Mouse (Mus musculus): Measurements from ENCODE around the gene Tas1r3. TPM values are rescaled to one million over a fixed set of nuclear protein-coding genes. Genes with fewer than 3 reads are reported as not detected.

Tas1r3 gene
- polyA plus RNA-seq, 1 experiment from 2014 or later = 0.46 TPM

DNA sequence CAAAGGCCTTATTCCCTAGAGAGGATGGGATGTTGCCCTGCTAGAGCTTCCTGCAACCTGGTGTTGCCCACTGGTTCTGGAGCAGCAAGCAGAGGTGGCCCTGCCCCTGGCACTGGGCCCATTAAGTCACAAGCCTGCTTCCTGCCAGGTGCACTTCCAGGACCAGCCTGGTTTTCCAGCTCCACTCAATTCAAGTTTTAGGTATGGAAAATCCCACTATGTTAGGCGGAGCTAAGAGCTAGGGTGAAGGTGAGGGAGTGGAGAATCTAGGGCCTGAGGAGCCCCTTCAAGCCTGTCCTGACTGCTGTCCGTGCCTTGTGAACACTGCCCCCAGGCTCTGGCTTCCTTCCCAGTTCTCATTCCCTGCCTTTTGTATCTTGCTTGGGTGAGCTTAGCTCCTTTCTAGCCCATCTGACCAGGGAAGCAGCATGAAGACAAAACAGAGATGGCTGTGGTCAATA, 11.2 kb downstream of the Tas1r3 start:
- H3K4me1 ChIP-seq (replicated peaks; ENCODE audit: control insufficient read depth, insufficient read depth, low read length) = peaks cover 7% of the 10 kb centered on the region
- H3K4me3 ChIP-seq (ENCODE audit: low read depth, low read length) = no peak overlapping the region
- H3K9me3 ChIP-seq (ENCODE audit: control insufficient read depth, low read length) = no peaks in the 10 kb centered on the region
- no peak overlapping the region for H3K4me2 ChIP-seq (replicated peaks; ENCODE audit: low read depth, low read length)
- no peak overlapping the region for H3K27ac ChIP-seq (ENCODE audit: low read depth, low read length)
- H3K36me3 ChIP-seq (ENCODE audit: control insufficient read depth, insufficient read depth, low read length) = peaks cover 5% of the 10 kb centered on the region; the same call in 1 of the 2 replicates
- WGBS = 89% methylated on average over 2 of the region's 2 CpGs
- H3K9ac ChIP-seq (ENCODE audit: low read depth, low read length) = no peak overlapping the region
- no peak for DNase-seq (ENCODE audit: low spot score)
- no peaks in the 10 kb centered on the region for H3K27me3 ChIP-seq (ENCODE audit: control insufficient read depth, insufficient read depth, low read length)
- ATAC-seq (ENCODE audit: low FRiP score) = no peak

DNA sequence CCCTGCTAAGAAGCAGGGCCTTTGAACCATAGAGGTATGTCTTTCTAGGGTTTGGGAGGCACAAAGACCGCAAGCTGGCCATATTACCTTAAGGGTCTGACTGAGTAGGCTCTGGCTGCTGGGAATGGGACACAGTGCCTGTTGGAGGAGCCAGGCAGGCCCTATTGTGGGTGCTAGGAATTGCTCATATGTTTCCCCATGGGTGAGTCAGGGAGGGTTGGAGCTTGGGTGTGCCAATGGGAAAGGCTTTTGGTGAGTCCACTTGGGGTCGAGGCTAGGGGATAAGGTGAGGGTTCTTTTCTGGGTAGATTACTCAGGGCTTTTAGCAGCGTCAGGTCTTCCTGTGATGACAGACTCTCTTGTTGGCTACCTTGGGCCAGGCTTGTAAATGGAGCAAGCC, 11.8 kb downstream of the Tas1r3 start:
- H3K27ac ChIP-seq (ENCODE audit: low read depth, low read length) = no peak overlapping the region
- no peaks in the 10 kb centered on the region for H3K27me3 ChIP-seq (ENCODE audit: control insufficient read depth, insufficient read depth, low read length)
- no peak overlapping the region for H3K9ac ChIP-seq (ENCODE audit: low read depth, low read length)
- no peak for ATAC-seq (ENCODE audit: low FRiP score)
- no peak overlapping the region for H3K4me3 ChIP-seq (ENCODE audit: low read depth, low read length)
- H3K4me1 ChIP-seq (replicated peaks; ENCODE audit: control insufficient read depth, insufficient read depth, low read length) = peaks cover 7% of the 10 kb centered on the region
- WGBS = 86% methylated on average over 3 of the region's 3 CpGs
- peaks cover 5% of the 10 kb centered on the region; the same call in 1 of the 2 replicates for H3K36me3 ChIP-seq (ENCODE audit: control insufficient read depth, insufficient read depth, low read length)
- DNase-seq (ENCODE audit: low spot score) = no peak
- no peaks in the 10 kb centered on the region for H3K9me3 ChIP-seq (ENCODE audit: control insufficient read depth, low read length)
- no peak overlapping the region for H3K4me2 ChIP-seq (replicated peaks; ENCODE audit: low read depth, low read length)

DNA sequence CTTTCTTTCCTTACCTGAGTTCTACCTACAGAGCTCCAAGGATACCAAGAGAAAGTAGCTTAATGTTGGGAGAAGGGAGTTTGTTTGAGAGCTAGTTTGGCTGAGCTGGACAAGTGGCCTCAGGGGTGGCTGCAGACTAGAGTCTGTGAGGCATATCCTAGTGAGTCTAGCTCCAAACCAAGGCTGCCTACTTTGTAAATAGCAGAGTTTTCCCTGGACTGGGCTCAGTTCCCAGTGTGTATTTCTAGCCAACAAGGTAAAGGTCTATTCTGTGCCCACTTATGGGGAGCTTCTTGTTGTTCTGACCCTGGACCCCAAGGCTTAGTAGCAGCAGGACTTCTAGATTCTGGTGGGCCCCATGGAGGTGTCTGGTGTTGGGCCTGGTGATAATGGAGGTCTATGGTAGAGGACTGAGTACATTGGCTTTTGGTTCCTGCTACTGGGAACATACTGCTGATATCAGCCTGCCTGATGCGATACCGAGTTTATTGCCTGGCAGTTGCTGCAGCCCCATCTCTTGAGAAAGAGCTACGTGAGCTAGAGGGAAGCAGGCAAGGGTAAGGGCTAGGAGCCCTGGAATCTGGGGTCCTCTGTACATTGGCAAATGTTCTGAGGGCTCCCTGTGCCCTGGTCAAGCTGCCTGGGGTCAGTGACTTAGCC, 13.2 kb downstream of the Tas1r3 start:
- peaks cover 7% of the 10 kb centered on the region for H3K4me1 ChIP-seq (replicated peaks; ENCODE audit: control insufficient read depth, insufficient read depth, low read length)
- ATAC-seq (ENCODE audit: low FRiP score) (no peak), DNase-seq (ENCODE audit: low spot score) (no peak)
- H3K4me3 ChIP-seq (ENCODE audit: low read depth, low read length) = no peak overlapping the region
- no peaks in the 10 kb centered on the region for H3K9me3 ChIP-seq (ENCODE audit: control insufficient read depth, low read length)
- H3K27ac ChIP-seq (ENCODE audit: low read depth, low read length) = no peak overlapping the region
- WGBS = 92% methylated on average over 3 of the region's 3 CpGs
- no peak overlapping the region for H3K9ac ChIP-seq (ENCODE audit: low read depth, low read length)
- no peak overlapping the region for H3K4me2 ChIP-seq (replicated peaks; ENCODE audit: low read depth, low read length)
- no peaks in the 10 kb centered on the region for H3K27me3 ChIP-seq (ENCODE audit: control insufficient read depth, insufficient read depth, low read length)
- H3K36me3 ChIP-seq (ENCODE audit: control insufficient read depth, insufficient read depth, low read length) = no peaks in the 10 kb centered on the region

DNA sequence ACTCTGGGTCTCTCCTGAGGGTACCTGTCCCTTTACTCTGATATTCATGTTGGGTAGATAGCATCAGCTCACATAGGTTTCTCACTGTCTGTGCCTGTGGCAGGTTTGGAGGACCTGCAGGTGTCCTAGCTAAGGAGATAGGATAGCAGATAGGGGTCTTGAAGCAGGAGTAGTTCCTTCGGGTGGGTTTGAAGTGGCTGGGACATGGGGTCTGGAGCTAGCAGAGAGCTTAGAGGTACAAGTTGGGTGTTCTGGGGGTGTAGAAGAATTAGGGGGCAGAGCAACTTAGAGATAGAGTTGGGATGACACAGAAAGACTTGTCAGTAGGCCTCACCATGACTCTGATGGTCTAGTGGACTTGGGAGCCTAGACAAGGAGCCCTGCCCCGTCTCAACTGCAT, 13.8 kb downstream of the Tas1r3 start:
- no peaks in the 10 kb centered on the region for H3K36me3 ChIP-seq (ENCODE audit: control insufficient read depth, insufficient read depth, low read length)
- WGBS = 95% methylated on average over 2 of the region's 2 CpGs
- no peak overlapping the region for H3K9ac ChIP-seq (ENCODE audit: low read depth, low read length)
- no peak overlapping the region for H3K4me2 ChIP-seq (replicated peaks; ENCODE audit: low read depth, low read length)
- H3K9me3 ChIP-seq (ENCODE audit: control insufficient read depth, low read length) = no peaks in the 10 kb centered on the region
- no peaks in the 10 kb centered on the region for H3K27me3 ChIP-seq (ENCODE audit: control insufficient read depth, insufficient read depth, low read length)
- no peak overlapping the region for H3K4me3 ChIP-seq (ENCODE audit: low read depth, low read length)
- ATAC-seq (ENCODE audit: low FRiP score) (no peak), DNase-seq (ENCODE audit: low spot score) (no peak)
- H3K27ac ChIP-seq (ENCODE audit: low read depth, low read length) = no peak overlapping the region
- peaks cover 7% of the 10 kb centered on the region for H3K4me1 ChIP-seq (replicated peaks; ENCODE audit: control insufficient read depth, insufficient read depth, low read length)

DNA sequence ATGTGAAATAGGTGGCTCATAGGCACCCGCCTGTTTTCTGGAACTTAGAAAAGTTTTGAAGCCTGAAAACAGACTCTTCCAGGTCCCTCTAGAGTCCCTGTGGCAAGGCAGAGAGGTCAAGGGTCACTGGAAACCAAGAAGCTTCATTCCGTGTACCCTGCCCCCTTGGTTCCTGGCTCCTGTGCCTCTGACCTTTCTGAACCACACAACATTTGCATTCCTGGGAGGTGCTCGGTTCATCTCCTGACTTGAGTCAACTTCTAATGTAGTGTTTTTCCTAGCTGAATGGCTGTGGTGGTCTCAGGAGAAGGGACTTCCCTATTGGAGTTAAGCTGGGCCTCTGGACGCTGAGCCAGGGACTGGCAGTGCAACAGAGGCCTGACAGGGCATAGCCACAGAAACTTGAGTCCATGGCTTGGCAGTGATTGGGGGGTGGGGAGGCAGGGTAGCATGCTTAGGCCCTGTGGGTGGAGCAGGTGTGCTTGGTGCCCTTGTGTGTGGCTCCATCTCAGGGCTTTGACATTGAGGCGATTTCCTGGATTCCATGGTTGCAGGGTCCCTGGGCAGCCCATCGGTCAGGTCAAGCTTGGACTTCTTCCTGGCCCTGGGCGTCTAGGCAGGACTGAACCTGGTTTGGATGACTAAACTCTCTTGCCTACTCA, 14.6 kb downstream of the Tas1r3 start:
- Histone ChIP-seq H3K9me3 (ENCODE audit: control insufficient read depth, low read length) (no peaks in the 10 kb centered on the region), H3K4me3 (ENCODE audit: low read depth, low read length) (peak overlapping the region; percentile 77), H3K36me3 (ENCODE audit: control insufficient read depth, insufficient read depth, low read length) (no peaks in the 10 kb centered on the region), H3K4me2 (replicated peaks; ENCODE audit: low read depth, low read length) (peak overlapping the region; percentile 78), H3K27ac (ENCODE audit: low read depth, low read length) (no peak overlapping the region), H3K9ac (ENCODE audit: low read depth, low read length) (peak overlapping the region; percentile 92), H3K27me3 (ENCODE audit: control insufficient read depth, insufficient read depth, low read length) (no peaks in the 10 kb centered on the region), H3K4me1 (replicated peaks; ENCODE audit: control insufficient read depth, insufficient read depth, low read length) (peaks cover 7% of the 10 kb centered on the region)
- no peak for DNase-seq (ENCODE audit: low spot score)
- 59% methylated on average over 7 of the region's 7 CpGs for WGBS
- ATAC-seq (ENCODE audit: low FRiP score) = no peak

DNA sequence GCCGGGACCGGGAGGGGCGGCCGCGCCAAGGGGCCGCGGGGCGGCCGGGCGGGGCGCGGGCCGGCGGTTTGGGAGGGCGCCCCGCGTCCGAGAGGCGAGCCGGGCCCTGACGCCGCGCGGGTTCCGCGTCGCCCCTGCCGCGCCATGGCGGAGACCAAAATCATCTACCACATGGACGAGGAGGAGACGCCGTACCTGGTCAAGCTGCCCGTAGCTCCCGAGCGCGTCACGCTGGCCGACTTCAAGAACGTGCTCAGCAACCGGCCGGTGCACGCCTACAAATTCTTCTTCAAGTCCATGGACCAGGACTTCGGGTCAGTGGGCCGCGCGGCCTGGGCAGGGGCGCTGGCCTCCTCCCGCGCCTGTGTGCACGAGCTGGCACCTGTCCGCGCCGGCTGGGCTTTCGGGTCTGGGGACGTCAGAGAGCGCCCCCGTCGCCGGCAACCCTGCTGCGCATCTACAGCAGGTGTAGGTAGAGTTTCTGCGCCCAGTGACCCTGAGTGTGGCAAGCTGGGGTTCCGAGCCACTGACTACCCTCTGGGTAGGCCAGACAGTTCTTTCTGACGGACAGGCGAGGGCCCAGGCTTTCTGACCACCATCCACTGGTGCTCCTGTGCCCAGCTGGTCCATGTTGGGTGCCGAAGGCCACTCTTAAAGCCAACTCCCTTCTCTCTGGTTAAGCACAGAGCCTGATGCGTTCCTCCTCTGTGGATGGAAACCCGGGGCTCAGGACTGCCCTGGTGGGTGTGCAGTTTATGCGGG, 15.4 kb downstream of the Tas1r3 start:
- 1% methylated on average over 64 of the region's 69 CpGs for WGBS
- Histone ChIP-seq H3K4me2 (replicated peaks; ENCODE audit: low read depth, low read length) (peak overlapping the region; percentile 78), H3K4me3 (ENCODE audit: low read depth, low read length) (peak overlapping the region; percentile 77), H3K27ac (ENCODE audit: low read depth, low read length) (peak overlapping the region; percentile 27; the same call in 1 of the 2 replicates), H3K36me3 (ENCODE audit: control insufficient read depth, insufficient read depth, low read length) (no peaks in the 10 kb centered on the region), H3K9me3 (ENCODE audit: control insufficient read depth, low read length) (no peaks in the 10 kb centered on the region), H3K9ac (ENCODE audit: low read depth, low read length) (peak overlapping the region; percentile 92), H3K27me3 (ENCODE audit: control insufficient read depth, insufficient read depth, low read length) (no peaks in the 10 kb centered on the region), H3K4me1 (replicated peaks; ENCODE audit: control insufficient read depth, insufficient read depth, low read length) (peaks cover 7% of the 10 kb centered on the region)
- DNase-seq (ENCODE audit: low spot score) = peak; percentile 52
- ATAC-seq (ENCODE audit: low FRiP score) = peak; percentile 63

DNA sequence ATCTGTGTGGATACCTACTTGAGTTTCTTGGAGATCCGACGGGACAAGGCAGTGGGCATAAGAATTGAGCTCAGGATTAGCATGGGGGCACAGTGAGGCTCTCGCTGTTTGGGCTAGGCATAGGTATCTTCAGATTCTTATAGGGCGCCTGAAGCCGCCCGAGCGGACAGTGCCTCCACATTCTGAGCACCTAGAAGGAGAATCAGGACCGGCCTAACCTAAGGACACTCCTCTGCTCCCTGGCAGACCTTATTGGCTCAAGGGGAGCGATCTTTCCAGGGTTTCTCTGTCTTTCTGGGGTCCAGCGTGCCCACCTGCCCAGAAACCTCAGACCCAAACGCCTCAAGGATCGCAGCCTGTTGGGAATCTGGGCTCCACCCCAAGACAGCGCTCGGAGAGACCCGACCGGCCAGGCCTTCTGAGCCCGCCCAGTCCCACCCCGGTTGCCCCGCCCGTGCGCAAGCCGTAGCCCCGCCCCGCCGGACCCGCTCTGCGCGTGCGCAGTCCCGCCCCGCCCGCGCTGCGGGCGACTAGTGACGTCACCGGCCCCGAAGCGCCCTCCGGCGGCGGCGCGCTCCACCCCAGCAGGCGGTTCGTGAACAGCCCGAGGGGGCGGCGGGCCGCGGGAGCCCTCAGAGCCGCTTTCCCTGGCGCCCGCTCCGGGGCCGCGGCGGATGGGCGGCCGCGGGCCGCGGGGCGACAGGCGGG, 16.1 kb downstream of the Tas1r3 start, which contains the start of gene Dvl1:
Gene Dvl1 (plus strand): TSS at position 532 of the 708 bp plus-strand sequence.
- peak within 1 kb of the TSS; percentile 77 for H3K4me3 ChIP-seq (ENCODE audit: low read depth, low read length)
- 5% methylated on average over 32 of the region's 65 CpGs for WGBS
- no peaks in the 10 kb centered on the region for H3K27me3 ChIP-seq (ENCODE audit: control insufficient read depth, insufficient read depth, low read length)
- H3K9ac ChIP-seq (ENCODE audit: low read depth, low read length) = peak within 1 kb of the TSS; percentile 92
- H3K36me3 ChIP-seq (ENCODE audit: control insufficient read depth, insufficient read depth, low read length) = no peaks in the 10 kb centered on the region
- H3K27ac ChIP-seq (ENCODE audit: low read depth, low read length) = peak within 1 kb of the TSS; percentile 27; the same call in 1 of the 2 replicates
- no peaks in the 10 kb centered on the region for H3K9me3 ChIP-seq (ENCODE audit: control insufficient read depth, low read length)
- peak; percentile 96 for DNase-seq (ENCODE audit: low spot score)
- ATAC-seq (ENCODE audit: low FRiP score) = peak; percentile 93
- H3K4me1 ChIP-seq (replicated peaks; ENCODE audit: control insufficient read depth, insufficient read depth, low read length) = peaks cover 7% of the 10 kb centered on the region
- peak within 1 kb of the TSS; percentile 78 for H3K4me2 ChIP-seq (replicated peaks; ENCODE audit: low read depth, low read length)

DNA sequence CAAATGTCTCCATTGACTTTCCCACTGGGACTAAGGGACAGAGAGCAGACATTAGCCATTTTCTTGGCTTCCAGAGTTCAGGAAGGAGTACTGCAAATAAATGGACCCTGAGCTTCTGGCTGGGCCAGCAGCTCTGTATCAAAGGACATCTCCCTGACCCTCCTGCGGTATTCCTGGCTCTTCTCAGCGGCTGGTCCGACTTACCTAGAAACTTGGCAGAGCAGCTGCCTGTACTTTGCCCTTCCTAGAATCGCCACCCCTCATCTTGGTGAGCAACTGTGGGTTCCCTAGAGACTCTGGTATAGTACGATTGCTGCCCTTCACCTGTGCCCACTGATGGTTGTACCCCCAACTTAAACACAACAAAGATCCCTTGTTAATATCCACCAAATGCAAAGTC, 19.9 kb downstream of the Tas1r3 start:
- Histone ChIP-seq H3K4me3 (ENCODE audit: low read depth, low read length) (no peak overlapping the region), H3K27ac (ENCODE audit: low read depth, low read length) (no peak overlapping the region), H3K27me3 (ENCODE audit: control insufficient read depth, insufficient read depth, low read length) (0 out of 2 replicates have a peak, but pooled peaks cover 3% of the 10 kb centered on the region), H3K4me2 (replicated peaks; ENCODE audit: low read depth, low read length) (no peak overlapping the region), H3K9me3 (ENCODE audit: control insufficient read depth, low read length) (no peaks in the 10 kb centered on the region), H3K36me3 (ENCODE audit: control insufficient read depth, insufficient read depth, low read length) (no peaks in the 10 kb centered on the region), H3K9ac (ENCODE audit: low read depth, low read length) (no peak overlapping the region), H3K4me1 (replicated peaks; ENCODE audit: control insufficient read depth, insufficient read depth, low read length) (peaks cover 14% of the 10 kb centered on the region)
- no peak for DNase-seq (ENCODE audit: low spot score)
- no peak for ATAC-seq (ENCODE audit: low FRiP score)
- 92% methylated on average over 5 of the region's 5 CpGs for WGBS

All from hindbrain, embryonic 11.5 days (tissue).